Mouse (Mus musculus) forebrain, embryonic 13.5 days (tissue): Measurements from ENCODE around the gene Efemp1. TPM values are rescaled to one million over a fixed set of nuclear protein-coding genes. Genes with fewer than 3 reads are reported as not detected.
A peak's percentile ranks its signal among the peaks of the same experiment; 100 is the strongest.

Experiments
- ATAC-seq: fragments of 200-750 bp; cut with Nextera tagmentation; 2 replicates; pipeline ENCODE4 v1.8.0; 2017
- H3K27ac ChIP-seq: fragments of 300-500 bp; sonication (generic); 2 replicates; pipeline ENCODE4 v1.5.1; 2015; ENCODE audit warnings: inconsistent platforms, mild to moderate bottlenecking, moderate library complexity
- H3K27me3 ChIP-seq: fragments of 300-500 bp; sonication (generic); 2 replicates; pipeline ENCODE4 v1.6.1; 2015; ENCODE audit warnings: mild to moderate bottlenecking, inconsistent platforms
- H3K36me3 ChIP-seq: fragments of 300-500 bp; sonication (generic); 2 replicates; pipeline ENCODE4 v1.6.1; 2015; ENCODE audit warnings: mild to moderate bottlenecking, inconsistent platforms; ENCODE audit not compliant: poor library complexity, severe bottlenecking
- H3K4me1 ChIP-seq: fragments of 300-500 bp; sonication (generic); 2 replicates; pipeline ENCODE4 v1.6.1; 2015; ENCODE audit warnings: inconsistent platforms
- H3K4me2 ChIP-seq: fragments of 300-500 bp; sonication (generic); 2 replicates; pipeline ENCODE4 v1.6.1; 2015; ENCODE audit warnings: inconsistent platforms, mild to moderate bottlenecking, moderate library complexity
- H3K4me3 ChIP-seq: fragments of 300-500 bp; sonication (generic); 2 replicates; pipeline ENCODE4 v1.5.1; 2015; ENCODE audit warnings: mild to moderate bottlenecking, inconsistent platforms
- H3K9ac ChIP-seq: fragments of 300-500 bp; sonication (generic); 2 replicates; pipeline ENCODE4 v1.6.1; 2015; ENCODE audit warnings: mild to moderate bottlenecking, inconsistent platforms
- H3K9me3 ChIP-seq: fragments of 300-500 bp; sonication (generic); replicated peaks from 2 replicates; pipeline ENCODE4 v1.6.1; 2016; ENCODE audit warnings: inconsistent platforms
- WGBS: fragments of 180-500 bp; shearing (Covaris S2); methylation state at CpG from one replicate; pipeline ENCODE4 v1.1.7; 2015; 5-methylcytosine and 5-hydroxymethylcytosine counted together
- polyA plus RNA-seq: library from polyadenylated mRNA; unstranded; fragments of >200 nt; fragmentation: Nextera tagmentation; extraction: Ambion mirVana; gene quantifications from 2 replicates; pipeline ENCODE4 v1.2.1, GENCODE M21; 2015

The Efemp1 gene
- polyA plus RNA-seq, 1 experiment from 2014 or later: 2.9 TPM

GRCm38 (mm10) chr11:28881381-28881976, 28.5 kb downstream of the Efemp1 start:
- Histone ChIP-seq H3K9ac (no peak overlapping the region), H3K4me2 (no peak overlapping the region), H3K36me3 (no peaks in the 10 kb centered on the region), H3K9me3 (no peaks in the 10 kb centered on the region), H3K27me3 (no peaks in the 10 kb centered on the region), H3K27ac (no peak overlapping the region), H3K4me3 (no peak overlapping the region), H3K4me1 (no peaks in the 10 kb centered on the region)
- ATAC-seq: no peak
- 64% methylated on average over 2 of the region's 2 CpGs for WGBS

GRCm38 (mm10) chr11:28883106-28883505, 30.1 kb downstream of the Efemp1 start:
- 55% methylated on average over 4 of the region's 4 CpGs for whole genome bisulfite sequencing
- Histone ChIP-seq H3K27me3 (no peaks in the 10 kb centered on the region), H3K9me3 (no peaks in the 10 kb centered on the region), H3K27ac (no peak overlapping the region), H3K4me2 (no peak overlapping the region), H3K36me3 (no peaks in the 10 kb centered on the region), H3K9ac (no peak overlapping the region), H3K4me3 (no peak overlapping the region), H3K4me1 (no peaks in the 10 kb centered on the region)
- ATAC-seq: no peak

- Histone ChIP-seq H3K27me3 (no peaks in the 10 kb centered on the region), H3K27ac (no peak overlapping the region), H3K9ac (no peak overlapping the region), H3K36me3 (no peaks in the 10 kb centered on the region), H3K9me3 (no peaks in the 10 kb centered on the region), H3K4me3 (no peak overlapping the region), H3K4me2 (no peak overlapping the region), H3K4me1 (no peaks in the 10 kb centered on the region)
- ATAC-seq: no peak
- 69% methylated on average over 1 of the region's 1 CpGs for WGBS
Measured at GRCm38 (mm10) chr11:28889538-28889937, 36.5 kb downstream of the Efemp1 start.

- Histone ChIP-seq H3K4me3 (no peak overlapping the region), H3K9ac (no peak overlapping the region), H3K36me3 (no peaks in the 10 kb centered on the region), H3K27me3 (no peaks in the 10 kb centered on the region), H3K4me1 (no peaks in the 10 kb centered on the region), H3K9me3 (no peaks in the 10 kb centered on the region), H3K4me2 (no peak overlapping the region), H3K27ac (no peak overlapping the region)
- WGBS: 71% methylated on average over 5 of the region's 5 CpGs
- no peak for ATAC-seq
Measured at GRCm38 (mm10) chr11:28891515-28891914, 38.5 kb downstream of the Efemp1 start.

- Histone ChIP-seq H3K27me3 (no peaks in the 10 kb centered on the region), H3K9me3 (no peaks in the 10 kb centered on the region), H3K36me3 (no peaks in the 10 kb centered on the region), H3K4me2 (no peak overlapping the region), H3K9ac (no peak overlapping the region), H3K4me1 (no peaks in the 10 kb centered on the region), H3K4me3 (no peak overlapping the region), H3K27ac (no peak overlapping the region)
- WGBS: 50% methylated on average over 1 of the region's 1 CpGs
- peak; percentile 19; the same call in 1 of the 2 replicates for ATAC-seq
Measured at GRCm38 (mm10) chr11:28899420-28899819, 46.4 kb downstream of the Efemp1 start.

GRCm38 (mm10) chr11:28904596-28904995, 51.6 kb downstream of the Efemp1 start:
- Histone ChIP-seq H3K4me2 (no peak overlapping the region), H3K4me1 (no peaks in the 10 kb centered on the region), H3K9ac (no peak overlapping the region), H3K4me3 (no peak overlapping the region), H3K9me3 (no peaks in the 10 kb centered on the region), H3K27me3 (no peaks in the 10 kb centered on the region), H3K27ac (no peak overlapping the region), H3K36me3 (no peaks in the 10 kb centered on the region)
- 90% methylated on average over 2 of the region's 2 CpGs for WGBS
- ATAC-seq: no peak

- H3K9me3 ChIP-seq: no peaks in the 10 kb centered on the region
- ATAC-seq: no peak
- no peak overlapping the region for H3K4me2 ChIP-seq
- H3K36me3 ChIP-seq: no peaks in the 10 kb centered on the region
- WGBS: 73% methylated on average over 3 of the region's 3 CpGs
- no peak overlapping the region for H3K27ac ChIP-seq
- H3K9ac ChIP-seq: no peak overlapping the region
- H3K4me3 ChIP-seq: no peak overlapping the region
- H3K27me3 ChIP-seq: no peaks in the 10 kb centered on the region
- no peaks in the 10 kb centered on the region for H3K4me1 ChIP-seq
Measured at GRCm38 (mm10) chr11:28906288-28906687, 53.3 kb downstream of the Efemp1 start.

GRCm38 (mm10) chr11:28908908-28909545, 56.0 kb downstream of the Efemp1 start:
- H3K4me1 ChIP-seq: no peaks in the 10 kb centered on the region
- no peaks in the 10 kb centered on the region for H3K36me3 ChIP-seq
- H3K9me3 ChIP-seq: no peaks in the 10 kb centered on the region
- H3K4me2 ChIP-seq: no peak overlapping the region
- no peak overlapping the region for H3K9ac ChIP-seq
- ATAC-seq: no peak
- H3K27me3 ChIP-seq: no peaks in the 10 kb centered on the region
- H3K4me3 ChIP-seq: no peak overlapping the region
- WGBS: 66% methylated on average over 3 of the region's 3 CpGs
- no peak overlapping the region for H3K27ac ChIP-seq

GRCm38 (mm10) chr11:28912469-28913138, 59.6 kb downstream of the Efemp1 start:
- Histone ChIP-seq H3K4me1 (no peaks in the 10 kb centered on the region), H3K27me3 (no peaks in the 10 kb centered on the region), H3K4me2 (no peak overlapping the region), H3K27ac (no peak overlapping the region), H3K9ac (no peak overlapping the region), H3K9me3 (no peaks in the 10 kb centered on the region), H3K4me3 (no peak overlapping the region), H3K36me3 (no peaks in the 10 kb centered on the region)
- 83% methylated on average over 3 of the region's 3 CpGs for WGBS
- no peak for ATAC-seq

- no peaks in the 10 kb centered on the region for H3K9me3 ChIP-seq
- H3K4me2 ChIP-seq: no peak overlapping the region
- H3K9ac ChIP-seq: no peak overlapping the region
- no peaks in the 10 kb centered on the region for H3K36me3 ChIP-seq
- no peak overlapping the region for H3K27ac ChIP-seq
- H3K27me3 ChIP-seq: no peaks in the 10 kb centered on the region
- H3K4me1 ChIP-seq: no peaks in the 10 kb centered on the region
- no peak overlapping the region for H3K4me3 ChIP-seq
- ATAC-seq: no peak
Measured at GRCm38 (mm10) chr11:28934449-28934848, 81.4 kb downstream of the Efemp1 start.

GRCm38 (mm10) chr11:28939651-28940050, 86.6 kb downstream of the Efemp1 start:
- Histone ChIP-seq H3K4me1 (no peaks in the 10 kb centered on the region), H3K36me3 (no peaks in the 10 kb centered on the region), H3K9me3 (no peaks in the 10 kb centered on the region), H3K27me3 (no peaks in the 10 kb centered on the region), H3K9ac (no peak overlapping the region), H3K4me3 (no peak overlapping the region), H3K4me2 (no peak overlapping the region), H3K27ac (no peak overlapping the region)
- ATAC-seq: no peak
- 89% methylated on average over 1 of the region's 1 CpGs for whole genome bisulfite sequencing

GRCm38 (mm10) chr11:28951586-28952210, 98.7 kb downstream of the Efemp1 start:
- Histone ChIP-seq H3K4me2 (no peak overlapping the region), H3K27ac (no peak overlapping the region), H3K27me3 (no peaks in the 10 kb centered on the region), H3K36me3 (no peaks in the 10 kb centered on the region), H3K9ac (no peak overlapping the region), H3K4me1 (no peaks in the 10 kb centered on the region), H3K4me3 (no peak overlapping the region), H3K9me3 (no peaks in the 10 kb centered on the region)
- no peak for ATAC-seq
- WGBS: 65% methylated on average over 2 of the region's 2 CpGs
